In the genomic region with DNA sequence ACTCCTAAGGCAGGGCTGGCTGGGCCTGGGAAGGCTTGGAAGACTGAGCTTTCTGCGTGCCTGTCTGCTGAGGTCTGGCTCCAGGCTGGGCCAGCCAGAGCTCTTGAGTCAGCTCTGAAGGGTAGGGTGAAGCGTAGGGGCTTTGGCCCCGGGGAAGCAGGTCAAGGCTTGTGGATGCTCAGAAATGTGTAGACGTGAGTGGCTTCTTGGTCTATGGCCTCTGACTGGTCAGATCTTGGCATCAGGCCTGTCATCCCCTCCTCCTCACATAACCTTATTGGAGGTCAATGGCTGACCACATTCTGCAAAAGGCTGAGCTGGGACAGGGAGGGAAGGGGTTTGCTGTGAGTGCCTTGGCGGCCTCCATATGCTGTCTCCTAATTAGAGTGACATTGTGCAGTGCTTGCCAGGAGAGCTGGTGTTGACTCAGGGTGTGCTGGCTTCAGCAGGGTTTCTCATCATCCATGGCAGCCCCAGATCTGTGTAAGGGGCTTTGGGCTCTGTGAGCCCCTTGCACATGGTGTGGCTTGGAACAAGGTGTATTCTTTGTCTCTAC, we compare ENCODE assay signal across 22 mouse cellular contexts. TPM values are rescaled to one million over a fixed set of nuclear protein-coding genes. Genes with fewer than 3 reads are reported as not detected.
DNase-seq lines count a peak whose midpoint lies in the region; TF ChIP-seq lines count a peak whose summit lies in the region.
"Had no signal": no experiment of that assay in that cellular context is flagged by ENCODE, and none has a peak within 500 bp of the region (broad histone marks: within the 10 kb centered on the region; RNA-seq: fewer than 3 reads in every experiment).

No protein-coding gene starts in this region.

- H3K4me1 ChIP-seq in kidney, adult 2 months (ENCODE audit: control insufficient read depth, insufficient read depth, low read length) = peaks cover 5% of the 10 kb centered on the region; the same call in 1 of the 2 replicates
- H3K4me1 ChIP-seq: forebrain, embryonic 12.5 days; midbrain, embryonic 13.5 days had no signal

- no peak for TF ChIP-seq POLR2A in kidney, adult 2 months (IDR thresholded peaks at IDR 0.05; ENCODE audit: low read depth, low read length)

- H3K27me3 ChIP-seq in kidney, adult 2 months (replicated peaks; ENCODE audit: control insufficient read depth, insufficient read depth, low read length) = no peaks in the 10 kb centered on the region
- H3K27me3 ChIP-seq: forebrain, embryonic 12.5 days; midbrain, embryonic 13.5 days had no signal

- no peaks in the 10 kb centered on the region for H3K36me3 ChIP-seq in kidney, adult 2 months (ENCODE audit: control insufficient read depth, insufficient read depth, low read length)
- H3K36me3 ChIP-seq: forebrain, embryonic 12.5 days; G1E; hindbrain, embryonic 10.5 days; midbrain, embryonic 13.5 days had no signal

- TF ChIP-seq CTCF in kidney, adult 2 months (conservative IDR thresholded peaks at IDR 0.05; ENCODE audit: insufficient read depth, insufficient read length, low read depth, low read length) = no peak

- 70% methylated on average over 5 of the region's 5 CpGs for WGBS in kidney, adult 2 months

- H3K27ac ChIP-seq in kidney, adult 2 months (ENCODE audit: insufficient read depth, low read depth, low read length) = no peak overlapping the region
- H3K27ac ChIP-seq: forebrain, embryonic 12.5 days; hindbrain, embryonic 10.5 days; layer of hippocampus, adult 2 months; midbrain, embryonic 13.5 days had no signal

- DNase-seq in kidney, postnatal 14 days = peak; percentile 51
- no peak for DNase-seq in kidney, adult 2 months
- DNase-seq in 3T3-L1 (ENCODE audit: low read depth, low spot score) = peak; percentile 8
- peak; percentile 49 for DNase-seq in Muller cell, postnatal 12 days (ENCODE audit: inconsistent ontology term)
- peak; percentile 47 to 73 for DNase-seq in adrenal gland, postnatal 36 days
- no peak for DNase-seq in thymus, adult 18-20 months
- DNase-seq in cerebellum, adult 9-11 months = no peak
- DNase-seq in yolk sac, embryonic 10.5 days (ENCODE audit: low spot score) = no peak
- DNase-seq: cerebellum, postnatal 10 days; gastrocnemius, postnatal 14 days; lung, adult 18-20 months; lung, postnatal 4 days; thymus, postnatal 4 days had no signal

- H3K4me3 ChIP-seq in kidney, adult 2 months (ENCODE audit: insufficient read depth, low read depth, low read length) = no peak overlapping the region
- H3K4me3 ChIP-seq: forebrain, embryonic 12.5 days; hindbrain, embryonic 10.5 days; layer of hippocampus, adult 2 months; midbrain, embryonic 13.5 days had no signal

RNA-seq across cellular contexts. Expression of gene Gpat2, which starts 30.3 kb away (rescaled TPM):
- polyA plus RNA-seq in kidney, adult 2 months (2012; rRNA removed) = 1.4 and 1.9 TPM in 2 replicates
- total RNA-seq in adrenal gland, postnatal 36 days (2021) = under 1 TPM; 0.26 to 0.56 TPM
- total RNA-seq: G1E; gastrocnemius, postnatal 14 days had no signal
- polyA plus RNA-seq: G1E had no signal

RNA-seq across cellular contexts. Expression of gene Adra2b, which starts 31.7 kb away (rescaled TPM):
- polyA plus RNA-seq in kidney, adult 2 months (2012; rRNA removed) = 64.7 and 68.2 TPM in 2 replicates
- total RNA-seq in adrenal gland, postnatal 36 days (2021) = 1 to 10 TPM; 1.9 to 2.0 TPM
- polyA plus RNA-seq: CD4-positive, CD25-positive, alpha-beta regulatory T cell, adult 4 months; G1E had no signal

RNA-seq across cellular contexts. Expression of gene Fahd2a, which starts 49.7 kb away (rescaled TPM):
- 71.9 and 86.5 TPM in 2 replicates for polyA plus RNA-seq in kidney, adult 2 months (2012; rRNA removed)
- 10 to 100 TPM; 41.1 to 50.6 TPM for total RNA-seq in adrenal gland, postnatal 36 days (2021)

RNA-seq across cellular contexts. Expression of gene Astl, which starts 56.2 kb away (rescaled TPM):
- not detected in 2 replicates for polyA plus RNA-seq in kidney, adult 2 months (2012; rRNA removed)
- not detected for total RNA-seq in adrenal gland, postnatal 36 days (2021)
- total RNA-seq: gastrocnemius, postnatal 14 days; layer of hippocampus, adult 2 months; left cerebral cortex, postnatal 36 days had no signal
- polyA plus RNA-seq: forebrain, embryonic 12.5 days; G1E; hindbrain, embryonic 10.5 days; kidney, embryonic 14.5 days; midbrain, embryonic 13.5 days; small intestine, adult 2 months had no signal

RNA-seq across cellular contexts. Expression of gene Dusp2, which starts 58.7 kb away (rescaled TPM):
- 1.0 and 5.7 TPM in 2 replicates for polyA plus RNA-seq in kidney, adult 2 months (2012; rRNA removed)
- total RNA-seq in adrenal gland, postnatal 36 days (2021) = under 1 TPM; 0.63 to 0.73 TPM
- polyA plus RNA-seq: G1E had no signal

Comparison
In these comparisons a context has a peak if more than half of its experiments do, and no peak if none do; other contexts are left out.
1. DNase-seq: peak in kidney, postnatal 14 days (single experiment), 3T3-L1 (single experiment), Muller cell, postnatal 12 days (single experiment) and adrenal gland, postnatal 36 days (2 of 2); none in kidney, adult 2 months (single experiment), thymus, adult 18-20 months (0 of 2), cerebellum, adult 9-11 months (single experiment) and yolk sac, embryonic 10.5 days (single experiment).